Mouse (Mus musculus) hindbrain, postnatal 0 days (tissue): ENCODE results near the gene Rad51ap2. TPM values are rescaled to one million over a fixed set of nuclear protein-coding genes. Genes with fewer than 3 reads are reported as not detected.
A peak's percentile ranks its signal among the peaks of the same experiment; 100 is the strongest.

Experiments
- ATAC-seq: fragments of 200-750 bp; cut with Nextera tagmentation; 2 replicates; pipeline ENCODE4 v1.8.0; 2017; ENCODE audit warnings: mild to moderate bottlenecking, moderate TSS enrichment, moderate library complexity
- DNase-seq: peaks from one replicate; pipeline ENCODE4 v3.0.0-alpha.2; 2015; ENCODE audit warnings: low spot score
- H3K27ac ChIP-seq: fragments of 300-500 bp; sonication (generic); 2 replicates; pipeline ENCODE4 v1.5.1; 2014; ENCODE audit warnings: mild to moderate bottlenecking
- H3K27me3 ChIP-seq: fragments of 300-500 bp; sonication (generic); 2 replicates; pipeline ENCODE4 v1.6.1; 2014; ENCODE audit warnings: low read length, mixed read lengths; ENCODE audit not compliant: insufficient read depth
- H3K36me3 ChIP-seq: fragments of 300-500 bp; sonication (generic); 2 replicates; pipeline ENCODE4 v1.6.1; 2014; ENCODE audit warnings: low read length, mixed read lengths; ENCODE audit not compliant: insufficient read depth
- H3K4me1 ChIP-seq: fragments of 300-500 bp; sonication (generic); 2 replicates; pipeline ENCODE4 v1.6.1; 2014; ENCODE audit warnings: antibody characterized with exemption, low read length, mixed read lengths; ENCODE audit not compliant: insufficient read depth
- H3K4me2 ChIP-seq: fragments of 300-500 bp; sonication (generic); 2 replicates; pipeline ENCODE4 v1.6.1; 2014; ENCODE audit warnings: low read depth, mild to moderate bottlenecking, low read length, moderate library complexity, mixed read lengths
- H3K4me3 ChIP-seq: fragments of 300-500 bp; sonication (generic); 2 replicates; pipeline ENCODE4 v1.5.1; 2014; ENCODE audit warnings: low read length
- H3K9ac ChIP-seq: fragments of 300-500 bp; sonication (generic); replicated peaks from 2 replicates; pipeline ENCODE4 v1.6.1; 2014; ENCODE audit warnings: mild to moderate bottlenecking, low read length, moderate library complexity, mixed read lengths
- H3K9me3 ChIP-seq: fragments of 300-500 bp; sonication (generic); 2 replicates; pipeline ENCODE4 v1.6.1; 2016; ENCODE audit warnings: low read length, mixed read lengths
- CTCF ChIP-seq: IDR thresholded peaks from 2 replicates; pipeline ENCODE4 v1.5.1; 2016; ENCODE audit warnings: antibody characterized with exemption, control low read depth, low read depth
- WGBS: fragments of 180-500 bp; shearing (Covaris S2); extraction: QIAGEN DNeasy Blood & Tissue Kit; methylation state at CpG from one replicate; pipeline ENCODE4 v1.1.7; 2014; 5-methylcytosine and 5-hydroxymethylcytosine counted together
- polyA plus RNA-seq: library from polyadenylated mRNA; unstranded; fragments of >200 nt; fragmentation: Nextera tagmentation; extraction: Ambion mirVana; gene quantifications from 2 replicates; pipeline ENCODE4 v1.2.1, GENCODE M21; 2015
- total RNA-seq: library from RNA; depleted of rRNA; stranded (reverse); fragments of >200 nt; gene quantifications from 2 replicates; pipeline ENCODE4 v1.2.3, GENCODE M21; 2014; rRNA removed

Gene Rad51ap2
- total and polyA plus RNA-seq, 2 experiments from 2014 or later: 0.73 TPM; not detected in 1

- ATAC-seq (no peak), DNase-seq (no peak)
- Histone ChIP-seq H3K9ac (peak overlapping the region; percentile 59), H3K4me1 (no peaks in the 10 kb centered on the region), H3K4me2 (peak overlapping the region; percentile 84), H3K27me3 (no peaks in the 10 kb centered on the region), H3K4me3 (peak overlapping the region; percentile 53), H3K9me3 (no peaks in the 10 kb centered on the region), H3K27ac (peak overlapping the region; percentile 34; the same call in 1 of the 2 replicates), H3K36me3 (no peaks in the 10 kb centered on the region)
- 6% methylated on average over 11 of the region's 11 CpGs for WGBS
- no peak for TF ChIP-seq CTCF
Observed at GRCm38 (mm10) chr12:11456213-11456612, 334 bp downstream of the Rad51ap2 start.

- Histone ChIP-seq H3K27ac (no peak overlapping the region), H3K9me3 (no peaks in the 10 kb centered on the region), H3K27me3 (no peaks in the 10 kb centered on the region), H3K9ac (no peak overlapping the region), H3K4me1 (no peaks in the 10 kb centered on the region), H3K36me3 (no peaks in the 10 kb centered on the region), H3K4me3 (peak overlapping the region; percentile 53; the same call in 1 of the 2 replicates), H3K4me2 (peak overlapping the region; percentile 84)
- DNase-seq (no peak), ATAC-seq (no peak)
- WGBS: 81% methylated on average over 4 of the region's 4 CpGs
- no peak for TF ChIP-seq CTCF
Observed at GRCm38 (mm10) chr12:11456632-11457031, 753 bp downstream of the Rad51ap2 start.

Other genes starting within 250 kb of the Rad51ap2 start
- not detected in 2 replicates for gene Msgn1, start 247.1 kb upstream of the Rad51ap2 start, total RNA-seq
- gene Msgn1, start 247.1 kb upstream of the Rad51ap2 start, polyA plus RNA-seq: not detected in 2 replicates
- gene Gen1, start 190.3 kb upstream of the Rad51ap2 start, total RNA-seq: 1.7 and 3.1 TPM in 2 replicates
- gene Gen1, start 190.3 kb upstream of the Rad51ap2 start, polyA plus RNA-seq: 1.0 and 2.2 TPM in 2 replicates
- 14.1 and 22.1 TPM in 2 replicates for gene Smc6, start 190.2 kb upstream of the Rad51ap2 start, total RNA-seq
- gene Smc6, start 190.2 kb upstream of the Rad51ap2 start, polyA plus RNA-seq: 115 and 129 TPM in 2 replicates
- 154 and 182 TPM in 2 replicates for gene Vsnl1, start 19.5 kb upstream of the Rad51ap2 start, total RNA-seq
- gene Vsnl1, start 19.5 kb upstream of the Rad51ap2 start, polyA plus RNA-seq: 187 and 225 TPM in 2 replicates